Mouse (Mus musculus): Measurements from ENCODE around the gene Izumo1r. TPM values are rescaled to one million over a fixed set of nuclear protein-coding genes. Genes with fewer than 3 reads are reported as not detected.

The Izumo1r gene
- polyA plus RNA-seq, 1 experiment from 2014 or later, result not detected

DNA sequence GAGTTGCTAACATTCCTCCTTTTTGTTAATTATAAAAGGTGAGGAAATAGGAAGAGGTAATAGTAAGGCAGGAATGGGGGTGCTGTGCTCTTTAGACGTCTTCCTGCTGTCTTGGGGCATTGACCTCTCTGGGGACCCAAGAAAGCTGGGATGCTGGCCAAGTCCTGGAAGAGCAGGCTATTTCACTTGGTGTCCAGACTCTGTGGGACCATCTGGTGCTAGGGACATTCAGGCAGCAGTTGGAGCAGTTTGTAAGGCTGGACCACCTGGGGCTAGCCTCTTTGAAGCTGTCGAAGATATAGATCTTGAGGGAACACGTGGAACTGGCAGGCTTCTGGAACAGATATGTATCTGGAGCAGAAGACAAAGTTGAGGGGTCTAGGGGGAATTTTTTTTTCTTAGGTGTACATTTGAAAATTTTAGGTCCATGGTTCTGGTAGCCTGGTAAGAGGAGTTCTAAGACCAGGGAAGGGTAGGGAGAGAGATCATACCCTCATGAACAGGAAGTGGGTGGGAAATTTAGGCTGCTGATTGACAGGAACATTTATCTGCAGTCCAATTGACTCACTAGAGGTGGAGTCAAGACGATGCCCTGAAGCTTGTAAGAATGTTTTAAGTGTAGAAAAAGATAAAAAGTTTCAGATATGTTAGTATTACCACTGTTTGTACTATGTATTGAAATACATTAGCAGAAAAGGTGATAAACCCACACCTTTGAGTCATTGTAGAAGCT lies 46.7 kb downstream of the Izumo1r start:
- no peak overlapping the region for H3K4me3 ChIP-seq
- peaks cover 10% of the 10 kb centered on the region for H3K4me1 ChIP-seq
- WGBS, result 75% methylated on average over 4 of the region's 4 CpGs
- no peak for DNase-seq (ENCODE audit: extremely low spot score, low spot score)
- no peaks in the 10 kb centered on the region for H3K9me3 ChIP-seq
- H3K36me3 ChIP-seq (replicated peaks), result no peaks in the 10 kb centered on the region
- peaks cover 53% of the 10 kb centered on the region for H3K27me3 ChIP-seq (ENCODE audit: poor library complexity, severe bottlenecking)
- H3K27ac ChIP-seq, result no peak overlapping the region

DNA sequence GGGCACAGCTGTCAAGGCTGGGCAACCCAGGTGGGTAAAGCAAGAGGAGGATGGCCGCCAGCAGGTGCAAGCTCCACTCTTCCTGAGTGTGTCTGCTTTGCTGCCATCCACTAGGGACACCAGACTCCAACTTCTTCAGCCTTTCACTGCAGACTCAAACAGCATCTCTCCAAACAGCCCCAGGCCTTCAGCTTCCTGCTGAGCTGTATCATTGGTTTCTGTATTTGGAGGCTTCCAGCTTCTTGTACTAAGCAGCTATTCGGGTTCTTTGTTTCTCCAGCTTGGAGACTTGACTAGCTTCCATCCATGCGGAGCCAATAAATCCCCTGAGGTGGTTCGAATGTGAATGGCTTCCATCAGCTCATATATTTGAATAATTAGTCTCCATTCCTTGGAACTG lies 49.2 kb downstream of the Izumo1r start:
- Histone ChIP-seq H3K36me3 (replicated peaks) (no peaks in the 10 kb centered on the region), H3K9me3 (peaks cover 8% of the 10 kb centered on the region; the same call in 1 of the 2 replicates), H3K4me1 (peaks cover under 1% of the 10 kb centered on the region), H3K27me3 (ENCODE audit: poor library complexity, severe bottlenecking) (peaks cover 28% of the 10 kb centered on the region), H3K4me3 (no peak overlapping the region), H3K27ac (no peak overlapping the region)
- 60% methylated on average over 4 of the region's 4 CpGs for WGBS
- no peak for DNase-seq (ENCODE audit: extremely low spot score, low spot score)

DNA sequence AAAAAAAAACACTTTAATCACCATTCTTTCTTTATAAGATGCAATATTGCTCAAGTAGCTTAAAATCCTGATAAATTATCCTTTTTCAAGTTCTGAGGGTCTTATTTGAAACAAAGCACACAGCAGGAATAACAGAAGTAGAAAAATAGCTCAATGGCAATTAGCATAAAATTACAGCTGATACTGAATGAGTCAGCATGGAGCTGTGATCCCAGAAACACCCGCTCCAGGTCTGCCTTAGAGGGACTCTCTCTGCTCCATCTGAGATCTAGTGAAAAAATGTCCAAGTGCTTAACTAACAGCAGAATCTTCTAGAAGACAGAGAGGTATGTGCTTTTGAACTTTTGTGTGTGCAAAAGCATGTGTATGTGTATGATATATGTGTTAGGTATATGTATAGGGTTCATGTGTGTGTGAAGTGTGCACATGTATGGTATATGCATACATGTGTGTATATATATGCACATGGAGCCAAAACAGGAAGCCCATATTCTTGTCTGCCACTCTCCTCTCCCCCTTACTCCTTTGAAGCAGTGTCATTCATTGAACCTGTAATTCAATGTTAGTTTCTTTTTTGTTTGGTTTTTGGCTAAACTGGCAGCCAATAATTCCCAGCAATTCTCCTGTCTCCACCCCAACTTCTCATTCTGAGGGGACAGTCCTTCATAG lies 55.3 kb downstream of the Izumo1r start:
- WGBS, result 82% methylated on average over 1 of the region's 1 CpGs
- Histone ChIP-seq H3K27me3 (ENCODE audit: poor library complexity, severe bottlenecking) (no peaks in the 10 kb centered on the region), H3K4me3 (no peak overlapping the region), H3K27ac (no peak overlapping the region), H3K36me3 (replicated peaks) (no peaks in the 10 kb centered on the region; the same call in 1 of the 2 replicates), H3K4me1 (no peaks in the 10 kb centered on the region), H3K9me3 (peaks cover 11% of the 10 kb centered on the region; the same call in 1 of the 2 replicates)
- DNase-seq (ENCODE audit: extremely low spot score, low spot score), result no peak

DNA sequence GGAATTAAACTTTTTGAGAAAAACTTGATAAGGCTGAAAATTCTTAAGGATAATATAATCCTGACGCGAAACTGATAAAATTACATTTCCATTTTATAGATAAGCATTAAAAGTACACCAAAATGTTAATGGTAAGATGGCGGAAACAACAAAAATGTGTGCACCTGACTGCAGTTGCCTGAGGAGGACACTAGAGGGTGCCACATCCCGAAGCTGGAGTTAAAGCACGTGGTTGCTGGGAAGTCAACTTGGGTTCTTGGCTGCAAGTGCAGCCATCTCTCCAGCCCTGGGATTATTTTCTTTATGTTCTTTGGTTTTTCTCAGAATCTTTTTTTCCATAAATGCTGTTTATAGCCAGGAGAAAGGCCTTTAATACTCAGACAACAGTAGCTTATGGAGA lies 57.3 kb downstream of the Izumo1r start:
- Histone ChIP-seq H3K27ac (no peak overlapping the region), H3K4me3 (no peak overlapping the region), H3K4me1 (no peaks in the 10 kb centered on the region), H3K36me3 (replicated peaks) (no peaks in the 10 kb centered on the region; the same call in 1 of the 2 replicates), H3K27me3 (ENCODE audit: poor library complexity, severe bottlenecking) (no peaks in the 10 kb centered on the region), H3K9me3 (peaks cover 6% of the 10 kb centered on the region; the same call in 1 of the 2 replicates)
- no peak for DNase-seq (ENCODE audit: extremely low spot score, low spot score)
- 44% methylated on average over 5 of the region's 5 CpGs for WGBS

- 90% methylated on average over 3 of the region's 3 CpGs for WGBS
Measured at GRCm38 (mm10) chr9:14843901-14844300, 59.8 kb downstream of the Izumo1r start.

GRCm38 (mm10) chr9:14843311-14843857 lies 60.4 kb downstream of the Izumo1r start:
- Histone ChIP-seq H3K4me3 (no peak overlapping the region), H3K4me1 (no peaks in the 10 kb centered on the region), H3K27me3 (ENCODE audit: poor library complexity, severe bottlenecking) (no peaks in the 10 kb centered on the region), H3K36me3 (replicated peaks) (no peaks in the 10 kb centered on the region; the same call in 1 of the 2 replicates), H3K9me3 (no peaks in the 10 kb centered on the region), H3K27ac (no peak overlapping the region)
- DNase-seq (ENCODE audit: extremely low spot score, low spot score), result no peak
- 93% methylated on average over 6 of the region's 6 CpGs for WGBS

More at GRCm38 (mm10) chr9:14843901-14844300, 59.8 kb downstream of the Izumo1r start:
- Histone ChIP-seq H3K27ac (no peak overlapping the region), H3K9me3 (no peaks in the 10 kb centered on the region), H3K4me3 (no peak overlapping the region), H3K27me3 (ENCODE audit: poor library complexity, severe bottlenecking) (no peaks in the 10 kb centered on the region), H3K36me3 (replicated peaks) (no peaks in the 10 kb centered on the region; the same call in 1 of the 2 replicates), H3K4me1 (no peaks in the 10 kb centered on the region)
- no peak for DNase-seq (ENCODE audit: extremely low spot score, low spot score)

DNA sequence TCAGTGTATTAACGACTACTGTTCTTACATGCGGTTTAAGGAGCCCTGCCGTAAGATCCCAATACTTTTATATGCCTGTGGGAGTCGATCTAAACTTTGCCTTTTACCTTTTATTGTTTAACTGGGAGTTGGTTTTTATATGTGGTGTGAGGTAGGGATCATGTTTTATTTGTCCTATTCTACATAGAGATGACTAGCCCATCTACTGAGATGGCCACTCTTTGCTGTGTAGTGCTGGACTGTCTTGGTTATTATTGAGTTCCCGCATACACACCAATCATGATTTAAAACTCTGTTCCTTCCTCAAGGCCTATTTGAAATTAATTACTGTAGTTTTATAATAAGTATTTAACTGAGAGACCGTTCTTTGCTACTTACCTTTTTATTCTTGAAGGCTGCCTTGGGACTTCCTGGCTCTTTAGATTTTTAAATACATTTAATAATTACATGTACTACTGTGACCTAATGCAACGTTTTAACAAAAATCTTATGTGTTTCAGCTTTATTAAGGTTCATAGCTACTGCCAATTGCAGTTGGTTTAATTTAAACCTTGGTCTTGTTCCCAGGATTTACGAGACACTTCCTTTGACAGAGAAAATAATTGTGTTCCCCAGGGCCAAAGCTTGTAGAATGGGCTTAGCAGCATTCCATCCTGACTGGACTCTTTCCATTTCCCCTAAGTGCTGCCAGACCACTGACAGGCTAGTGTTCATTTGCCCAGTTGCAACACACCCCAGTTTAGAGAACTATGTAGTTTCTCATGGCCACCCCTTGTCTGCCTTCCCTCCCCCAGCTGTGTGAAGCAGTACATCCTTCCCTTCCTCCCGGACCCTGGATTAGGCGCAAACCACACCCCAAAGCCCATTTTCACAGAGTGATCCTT lies 61.6 kb downstream of the Izumo1r start:
- no peak overlapping the region for H3K4me3 ChIP-seq
- no peaks in the 10 kb centered on the region for H3K4me1 ChIP-seq
- H3K27ac ChIP-seq, result no peak overlapping the region
- peaks cover 6% of the 10 kb centered on the region for H3K36me3 ChIP-seq (replicated peaks)
- WGBS, result 87% methylated on average over 10 of the region's 10 CpGs
- DNase-seq (ENCODE audit: extremely low spot score, low spot score), result no peak
- no peaks in the 10 kb centered on the region for H3K9me3 ChIP-seq
- no peaks in the 10 kb centered on the region for H3K27me3 ChIP-seq (ENCODE audit: poor library complexity, severe bottlenecking)

GRCm38 (mm10) chr9:14839970-14840369 lies 63.8 kb downstream of the Izumo1r start:
- H3K27me3 ChIP-seq (ENCODE audit: poor library complexity, severe bottlenecking), result no peaks in the 10 kb centered on the region
- DNase-seq (ENCODE audit: extremely low spot score, low spot score), result no peak
- WGBS, result 90% methylated on average over 5 of the region's 5 CpGs
- no peak overlapping the region for H3K27ac ChIP-seq
- H3K36me3 ChIP-seq (replicated peaks), result peaks cover 23% of the 10 kb centered on the region
- H3K4me1 ChIP-seq, result no peaks in the 10 kb centered on the region
- no peaks in the 10 kb centered on the region for H3K9me3 ChIP-seq
- H3K4me3 ChIP-seq, result no peak overlapping the region

- 88% methylated on average over 7 of the region's 7 CpGs for WGBS
- DNase-seq (ENCODE audit: extremely low spot score, low spot score), result no peak
Measured at GRCm38 (mm10) chr9:14839527-14839926, 64.2 kb downstream of the Izumo1r start.

More at GRCm38 (mm10) chr9:14839527-14839926, 64.2 kb downstream of the Izumo1r start:
- Histone ChIP-seq H3K4me3 (no peak overlapping the region), H3K9me3 (no peaks in the 10 kb centered on the region), H3K4me1 (no peaks in the 10 kb centered on the region), H3K27me3 (ENCODE audit: poor library complexity, severe bottlenecking) (no peaks in the 10 kb centered on the region), H3K27ac (no peak overlapping the region), H3K36me3 (replicated peaks) (peaks cover 27% of the 10 kb centered on the region)

Other genes with a start within 250 kb of the Izumo1r start
- 0.12 and 0.14 TPM in 2 replicates for gene Piwil4, start 163.2 kb downstream of the Izumo1r start, polyA plus RNA-seq (2016; fragmentation: Nextera tagmentation; extraction: Ambion mirVana)
- 2.4 and 3.1 TPM in 2 replicates for gene Fut4, start 151.6 kb downstream of the Izumo1r start, polyA plus RNA-seq (2016; fragmentation: Nextera tagmentation; extraction: Ambion mirVana)
- gene 1700012B09Rik, start 132.9 kb downstream of the Izumo1r start, polyA plus RNA-seq (2016; fragmentation: Nextera tagmentation; extraction: Ambion mirVana), result not detected in 2 replicates
- gene Mre11a, start 119.3 kb downstream of the Izumo1r start, polyA plus RNA-seq (2016; fragmentation: Nextera tagmentation; extraction: Ambion mirVana), result 45.1 and 46.0 TPM in 2 replicates
- gene Ankrd49, start 119.1 kb downstream of the Izumo1r start, polyA plus RNA-seq (2016; fragmentation: Nextera tagmentation; extraction: Ambion mirVana), result 59.2 and 59.6 TPM in 2 replicates
- gene Gpr83, start 43.7 kb downstream of the Izumo1r start, polyA plus RNA-seq (2016; fragmentation: Nextera tagmentation; extraction: Ambion mirVana), result 0.14 and 0.30 TPM in 2 replicates
- 68.8 and 69.9 TPM in 2 replicates for gene Panx1, start 141.5 kb upstream of the Izumo1r start, polyA plus RNA-seq (2016; fragmentation: Nextera tagmentation; extraction: Ambion mirVana)
- not detected in 2 replicates for gene Hephl1, start 208.2 kb upstream of the Izumo1r start, polyA plus RNA-seq (2016; fragmentation: Nextera tagmentation; extraction: Ambion mirVana)

All from forebrain, embryonic 10.5 days (tissue).